Mouse (Mus musculus): ENCODE results near the gene Slc5a10.

DNA sequence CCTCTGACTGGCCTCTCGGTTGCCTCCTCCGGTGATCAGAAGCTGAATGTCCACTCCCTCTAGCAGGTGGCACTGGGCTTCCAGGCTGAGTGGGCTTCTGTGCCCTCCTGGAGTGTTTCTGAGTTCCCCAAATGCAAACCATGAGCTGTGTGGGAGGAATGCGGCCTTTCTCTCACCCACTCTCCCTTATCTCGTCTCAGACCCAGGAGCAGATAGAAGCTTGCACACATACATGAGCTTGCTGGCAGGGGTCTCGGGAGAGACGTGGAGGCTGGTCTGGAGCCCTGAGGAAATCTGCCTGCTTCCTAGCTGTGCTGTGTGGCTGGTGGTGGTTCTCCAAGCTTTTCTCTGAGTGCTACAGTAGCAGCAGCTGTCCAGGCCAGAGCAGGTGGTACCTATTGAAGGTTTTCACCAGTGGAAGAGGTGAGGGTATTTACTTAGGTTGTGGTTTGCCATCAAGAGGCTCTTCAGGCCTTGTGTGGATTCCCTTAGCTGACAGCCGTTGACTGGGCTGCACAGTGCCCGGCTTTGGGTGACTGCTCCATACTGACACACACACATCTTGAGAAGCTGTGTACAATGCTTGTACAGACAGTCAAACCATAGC lies 35.4 kb downstream of the Slc5a10 start:
- TF ChIP-seq CTCF (IDR thresholded peaks at IDR 0.05; ENCODE audit: low read depth, low read length): no peak
- TF ChIP-seq GATA1 (IDR thresholded peaks at IDR 0.05; ENCODE audit: borderline replicate concordance, low read length): no peak
- no peak for TF ChIP-seq TAL1 (conservative IDR thresholded peaks at IDR 0.05; ENCODE audit: low read depth, low read length)
- TF ChIP-seq POLR2AphosphoS5 (IDR thresholded peaks at IDR 0.05; ENCODE audit: insufficient replicate concordance, low read depth, low read length): no peak
- TF ChIP-seq GATA2 (IDR thresholded peaks at IDR 0.05; ENCODE audit: borderline replicate concordance, low read depth, low read length): no peak

Data from G1E (cell line).